Mouse (Mus musculus) splenic B cell, adult 2 months (primary cell): ENCODE results near the gene Bach2.

Source experiments
- DNase-seq: peaks from one replicate; pipeline ENCODE4 v3.0.0-alpha.2; 2011; ENCODE audit warnings: low read depth, low spot score
- H3K27me3 ChIP-seq: 2 replicates; pipeline ENCODE4 v1.6.1; 2012; ENCODE audit warnings: mild to moderate bottlenecking, low read length, moderate library complexity, mixed read lengths; ENCODE audit not compliant: control insufficient read depth, poor library complexity, insufficient read depth, severe bottlenecking
- H3K36me3 ChIP-seq: 2 replicates; pipeline ENCODE4 v1.6.1; 2012; ENCODE audit warnings: mild to moderate bottlenecking, low read length, moderate library complexity, mixed read lengths; ENCODE audit not compliant: control insufficient read depth, poor library complexity, insufficient read depth, severe bottlenecking

Gene Bach2

DNA sequence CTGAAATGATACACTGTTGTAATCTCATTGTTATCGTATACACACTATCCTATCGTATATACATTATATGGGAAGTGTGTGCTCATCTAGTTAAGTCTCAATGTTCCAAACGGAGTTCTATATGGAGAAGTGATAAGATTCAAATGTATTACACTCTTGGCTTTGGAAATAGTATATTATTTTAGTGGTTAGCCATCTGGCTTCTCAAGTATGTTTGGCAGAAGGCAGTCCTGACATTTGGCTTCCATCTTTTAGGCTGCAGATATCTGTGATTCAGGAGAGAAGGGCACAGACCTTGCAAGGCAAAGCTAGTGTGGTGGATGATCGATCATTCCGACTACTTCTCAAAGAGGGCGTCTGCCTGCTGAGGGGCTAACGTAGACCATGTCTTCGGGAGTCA, 47.8 kb downstream of the Bach2 start:
- no peaks in the 10 kb centered on the region for H3K27me3 ChIP-seq
- no peak for DNase-seq
- H3K36me3 ChIP-seq: no peaks in the 10 kb centered on the region

DNA sequence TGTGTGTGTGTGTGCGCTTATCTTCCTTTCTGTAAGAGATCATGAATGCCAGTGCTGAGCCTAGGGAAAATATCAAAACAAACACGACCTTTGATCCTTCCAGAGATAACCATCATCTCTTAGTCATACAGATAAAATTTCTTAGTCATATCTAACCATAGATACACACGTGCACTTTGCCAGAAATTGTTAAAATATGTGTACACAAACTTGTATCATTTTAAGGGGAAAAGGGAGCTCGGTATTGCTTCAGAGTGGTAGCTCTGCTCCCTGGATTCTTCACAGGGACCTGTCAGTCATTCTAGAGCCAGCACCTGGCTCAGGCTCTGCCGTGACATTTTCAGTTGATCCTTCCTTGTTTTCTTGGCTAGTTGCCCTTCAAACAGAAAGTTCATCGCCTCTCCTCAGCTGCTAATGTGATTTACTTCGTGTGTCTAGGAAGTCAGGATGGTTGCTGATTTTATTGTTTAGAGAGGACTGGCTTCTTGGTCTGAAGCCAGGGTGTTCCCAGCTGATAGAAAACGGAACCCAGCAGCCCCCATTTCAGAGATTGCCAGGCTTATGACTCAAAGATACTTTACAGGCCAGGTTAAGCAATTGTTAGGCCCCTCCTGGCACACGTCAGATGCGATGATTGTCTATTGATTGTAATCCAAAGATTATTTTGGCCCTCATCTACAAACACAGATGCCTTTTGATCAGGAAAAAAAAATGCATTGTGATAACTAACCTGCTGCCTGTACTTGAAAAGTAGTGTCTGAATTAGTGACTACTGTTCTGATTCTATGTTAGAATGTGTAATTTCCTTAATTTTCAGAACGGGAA, 49.6 kb downstream of the Bach2 start:
- no peaks in the 10 kb centered on the region for H3K27me3 ChIP-seq
- no peak for DNase-seq

DNA sequence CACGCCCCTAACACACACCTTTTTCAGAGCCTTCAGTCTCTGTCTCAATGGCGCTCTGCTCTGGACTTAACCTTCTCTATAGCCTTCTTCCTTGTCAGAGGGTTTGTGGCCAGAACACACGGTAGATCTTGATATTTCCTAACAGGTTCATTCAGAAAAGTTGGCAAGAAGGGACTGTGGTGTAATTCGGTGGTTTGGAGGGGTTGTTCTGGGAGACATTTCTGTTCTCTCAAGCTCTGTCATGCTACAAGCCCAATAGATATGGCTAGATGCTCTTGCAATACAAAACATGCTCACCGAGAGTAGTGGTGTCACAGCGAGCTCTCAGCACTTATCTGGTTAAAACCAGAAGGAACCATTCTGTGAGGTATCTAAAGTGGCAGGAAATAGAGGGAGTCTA, 51.2 kb downstream of the Bach2 start:
- Histone ChIP-seq H3K27me3 (no peaks in the 10 kb centered on the region), H3K36me3 (no peaks in the 10 kb centered on the region)
- no peak for DNase-seq

More for the DNA sequence above, 49.6 kb downstream of the Bach2 start:
- H3K36me3 ChIP-seq: no peaks in the 10 kb centered on the region

DNA sequence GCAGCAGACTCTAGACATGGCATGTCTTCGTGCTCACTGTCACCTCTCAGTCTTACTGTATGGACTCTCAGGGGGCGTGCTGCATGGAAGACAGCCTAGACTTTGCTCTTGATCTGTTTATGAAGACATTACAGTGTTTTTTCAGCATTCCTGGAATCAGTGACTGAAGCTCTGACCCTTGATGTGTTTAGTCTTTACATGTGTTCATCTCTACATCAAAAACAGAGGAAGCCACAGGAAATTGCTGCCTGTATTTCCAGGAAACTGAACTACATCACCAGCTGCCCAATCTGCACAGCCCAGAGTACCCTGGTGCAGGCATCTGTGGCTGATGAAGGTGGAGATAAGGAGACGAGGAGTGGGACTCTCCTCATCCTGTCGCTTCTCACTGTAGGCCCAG, 52.8 kb downstream of the Bach2 start:
- DNase-seq: no peak
- 0 out of 2 replicates have a peak, but pooled peaks cover 2% of the 10 kb centered on the region for H3K36me3 ChIP-seq
- H3K27me3 ChIP-seq: no peaks in the 10 kb centered on the region

DNA sequence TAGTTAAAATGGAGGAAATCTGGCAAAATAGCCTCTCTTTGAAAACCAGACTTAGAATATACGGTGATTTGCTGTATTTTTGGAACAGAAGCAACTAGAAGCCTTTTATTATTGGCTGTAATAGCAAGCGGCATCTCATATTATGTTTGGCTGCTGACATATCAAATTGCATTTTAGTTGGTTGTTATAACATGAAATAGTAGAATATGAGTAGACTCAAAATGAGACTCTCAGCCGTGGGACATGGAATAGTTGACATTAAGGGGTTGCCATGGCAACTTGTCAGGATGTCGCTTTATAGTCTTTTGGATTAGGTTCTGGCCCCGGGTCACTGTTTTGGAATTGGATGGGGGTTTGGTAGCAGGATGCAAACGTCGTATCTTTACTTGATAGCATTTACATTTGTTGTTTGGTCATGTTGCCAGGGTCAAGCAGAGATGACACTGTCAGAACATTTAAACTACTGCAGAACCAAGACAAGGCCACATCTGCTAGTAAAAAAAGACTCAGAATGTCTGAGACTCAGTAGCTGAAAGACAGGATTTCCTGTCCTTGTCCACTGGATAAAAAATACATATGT, 55.2 kb downstream of the Bach2 start:
- no peak for DNase-seq
- H3K27me3 ChIP-seq: no peaks in the 10 kb centered on the region
- H3K36me3 ChIP-seq: peaks cover 2% of the 10 kb centered on the region; the same call in 1 of the 2 replicates

DNA sequence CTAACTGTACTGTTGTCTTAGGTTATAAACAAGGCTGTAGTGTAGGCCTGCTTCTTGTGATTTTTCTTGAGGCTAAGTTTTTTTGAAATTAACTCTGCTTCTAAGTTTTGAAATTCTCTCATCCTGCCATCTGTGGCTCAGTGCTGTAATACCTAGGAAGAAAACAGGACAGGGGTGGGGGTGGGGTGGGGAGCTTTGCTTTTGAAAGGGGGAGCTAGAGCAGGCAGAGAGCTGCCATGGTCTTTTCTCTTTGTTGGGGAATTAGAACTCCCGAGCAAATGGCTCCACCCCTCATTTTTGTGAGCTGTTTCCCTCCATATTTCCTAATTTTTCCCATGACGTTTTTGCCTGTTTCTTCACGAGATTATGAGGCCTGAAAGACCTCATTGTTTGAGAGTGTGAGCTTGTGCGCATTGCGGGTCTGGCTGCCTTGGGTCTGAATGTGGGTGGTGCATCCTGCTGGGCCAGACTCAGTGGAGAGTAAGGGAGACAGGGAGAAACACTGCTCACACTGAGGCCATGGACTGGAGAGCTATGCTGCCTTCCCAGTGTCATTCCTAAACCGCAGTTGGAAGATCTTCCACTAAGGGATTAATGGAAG, 58.6 kb downstream of the Bach2 start:
- Histone ChIP-seq H3K27me3 (no peaks in the 10 kb centered on the region), H3K36me3 (peaks cover 2% of the 10 kb centered on the region; the same call in 1 of the 2 replicates)
- DNase-seq: no peak

DNA sequence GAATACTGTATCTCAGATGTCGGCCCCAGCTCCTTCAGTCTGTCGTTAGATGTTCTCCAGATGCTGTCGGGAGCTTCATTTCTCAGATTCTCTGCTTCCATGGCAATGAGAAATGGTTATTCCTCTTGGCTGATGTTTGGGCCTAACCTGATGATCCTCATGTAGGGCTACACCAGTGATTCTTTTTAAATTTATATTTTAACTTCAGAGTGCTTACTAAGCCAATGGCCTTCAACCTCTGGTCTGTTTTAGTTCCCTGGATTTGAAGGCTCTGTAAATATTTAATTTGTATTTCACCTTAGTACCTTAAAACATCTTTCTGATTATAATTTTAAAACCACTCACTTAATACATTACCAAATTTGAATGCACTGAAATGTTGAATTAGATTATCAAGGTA, 60.6 kb downstream of the Bach2 start:
- no peak for DNase-seq
- Histone ChIP-seq H3K36me3 (peaks cover 2% of the 10 kb centered on the region; the same call in 1 of the 2 replicates), H3K27me3 (no peaks in the 10 kb centered on the region)

DNA sequence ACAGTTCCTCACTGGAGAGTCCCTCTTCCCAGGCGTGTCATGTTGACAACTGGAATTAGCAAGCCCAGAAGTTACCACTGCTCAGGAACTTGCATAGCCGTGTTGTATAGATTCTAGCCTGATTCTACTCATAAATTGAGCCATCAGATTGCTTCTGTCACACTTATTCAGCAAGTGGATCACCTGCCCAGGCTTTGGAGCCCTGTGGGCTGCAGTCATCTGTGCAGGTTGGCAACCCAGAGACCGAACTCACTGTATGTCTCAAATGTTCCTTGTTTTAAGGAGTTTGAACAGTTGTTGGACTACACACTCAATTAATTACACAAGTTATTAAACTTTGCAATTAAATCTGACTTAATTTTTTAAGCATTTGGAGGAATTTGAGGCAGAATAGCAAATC, 61.4 kb downstream of the Bach2 start:
- peaks cover 3% of the 10 kb centered on the region for H3K36me3 ChIP-seq
- no peaks in the 10 kb centered on the region for H3K27me3 ChIP-seq
- no peak for DNase-seq

DNA sequence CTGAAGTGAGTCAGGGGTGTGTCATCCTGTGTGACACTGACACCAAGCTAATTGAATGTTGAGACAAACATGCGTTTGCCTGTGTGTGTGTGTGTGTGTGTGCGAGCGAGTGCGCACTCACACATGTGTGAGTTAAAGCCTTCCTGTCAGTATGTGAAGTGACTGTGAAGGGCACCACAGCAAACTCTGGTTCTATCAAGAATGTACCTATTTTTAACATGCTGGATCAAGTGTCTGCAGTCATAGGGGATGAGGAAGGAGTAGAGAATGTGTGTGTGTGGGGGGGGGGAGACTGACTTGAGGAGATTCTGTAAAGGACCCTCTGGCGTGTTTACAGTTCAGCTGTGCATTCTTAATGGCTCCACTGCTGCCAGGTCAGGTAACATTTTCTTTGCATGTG, 64.1 kb downstream of the Bach2 start:
- Histone ChIP-seq H3K36me3 (peaks cover 4% of the 10 kb centered on the region), H3K27me3 (no peaks in the 10 kb centered on the region)
- DNase-seq: no peak

DNA sequence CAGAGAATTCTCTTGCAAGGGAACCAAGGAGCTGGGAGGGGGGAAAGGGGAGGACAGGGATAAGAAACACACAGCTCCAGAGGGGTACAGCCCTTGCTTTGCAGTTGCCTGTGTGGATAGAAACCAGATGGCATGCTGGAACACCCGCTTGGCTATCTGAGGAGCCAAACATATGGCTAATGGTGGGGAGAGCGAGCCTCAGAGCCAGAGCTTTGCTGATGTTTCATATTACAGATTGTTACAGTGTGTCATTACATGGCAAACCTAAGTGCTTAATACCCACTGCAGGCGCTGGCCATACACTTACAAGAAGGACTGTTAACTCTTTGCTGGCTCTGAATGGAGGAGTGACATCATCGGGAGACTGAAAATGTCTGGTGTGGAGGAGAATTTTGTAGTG, 64.5 kb downstream of the Bach2 start:
- DNase-seq: no peak
- H3K36me3 ChIP-seq: peaks cover 4% of the 10 kb centered on the region
- no peaks in the 10 kb centered on the region for H3K27me3 ChIP-seq

DNA sequence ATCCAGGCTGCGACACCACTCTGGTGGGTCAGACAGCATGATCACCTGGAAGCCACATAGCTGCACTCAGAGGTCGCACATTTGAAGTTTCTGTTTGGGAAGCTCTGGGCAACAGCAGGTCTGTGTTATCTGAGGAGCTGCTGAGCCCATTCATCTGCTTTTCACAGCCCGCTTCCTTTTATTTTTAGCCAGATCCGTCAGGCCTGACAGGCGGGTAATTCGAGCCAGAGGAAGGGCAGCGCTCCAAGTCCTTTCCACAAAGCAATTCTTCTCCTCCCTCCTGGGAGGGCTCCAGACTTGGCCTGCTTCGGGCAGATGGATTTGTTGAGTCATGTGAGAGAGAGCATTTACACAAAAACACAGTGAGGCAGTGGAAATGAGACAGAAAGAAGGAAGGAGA, 65.1 kb downstream of the Bach2 start:
- DNase-seq: peak; percentile 33
- Histone ChIP-seq H3K27me3 (no peaks in the 10 kb centered on the region), H3K36me3 (peaks cover 4% of the 10 kb centered on the region)

DNA sequence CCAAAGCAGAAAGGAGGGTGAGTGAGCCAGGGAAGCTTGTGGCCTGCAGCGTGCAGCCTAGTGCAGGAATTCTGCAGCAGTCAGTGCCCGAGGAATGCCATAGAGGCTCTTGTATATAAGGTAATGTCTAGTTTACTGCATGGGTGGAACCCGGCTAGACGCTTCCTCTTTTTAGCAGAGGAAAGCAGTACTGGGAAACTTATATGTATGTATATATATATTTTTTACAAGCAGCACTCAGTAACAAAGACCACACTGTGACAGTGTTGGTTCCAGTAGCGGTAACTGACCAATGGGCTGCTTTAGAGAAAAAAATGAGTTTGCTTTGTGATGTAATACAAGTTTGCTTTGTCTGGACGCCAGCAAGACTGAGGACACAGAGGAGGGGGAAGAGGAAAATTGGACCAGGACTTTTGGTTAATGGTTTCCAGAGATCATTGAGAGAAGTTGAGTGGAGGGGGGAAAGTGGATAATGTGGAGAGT, 65.7 kb downstream of the Bach2 start:
- Histone ChIP-seq H3K27me3 (no peaks in the 10 kb centered on the region), H3K36me3 (peaks cover 4% of the 10 kb centered on the region)
- peak; percentile 68 for DNase-seq

DNA sequence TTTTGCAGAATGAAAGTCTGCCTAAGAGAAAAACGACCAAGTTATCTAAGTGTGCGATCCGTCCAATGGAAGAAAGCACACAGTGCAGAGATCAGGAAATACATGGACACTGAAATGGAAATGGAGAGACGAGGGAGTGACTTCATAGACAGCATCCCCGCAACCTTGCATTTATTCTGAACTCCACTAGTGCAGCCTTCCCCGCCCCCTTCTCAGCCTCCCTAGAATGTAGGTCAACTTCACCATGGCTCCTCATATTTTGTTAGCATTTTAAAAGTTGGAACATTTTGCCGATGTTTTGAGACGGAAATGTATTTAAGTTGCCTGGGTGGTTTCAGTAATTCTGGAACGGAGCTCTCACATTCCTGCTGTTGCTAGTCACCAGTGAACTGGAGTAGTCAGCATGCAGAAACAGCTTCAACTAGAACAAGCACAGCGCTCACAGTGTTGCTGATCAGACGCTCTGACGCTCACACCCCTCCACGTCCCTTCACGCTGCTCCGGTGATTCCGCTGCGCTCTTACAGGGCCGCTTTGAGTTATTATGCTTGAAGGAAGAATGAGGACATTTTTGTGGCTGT, 66.5 kb downstream of the Bach2 start:
- peaks cover 4% of the 10 kb centered on the region for H3K36me3 ChIP-seq
- no peaks in the 10 kb centered on the region for H3K27me3 ChIP-seq
- DNase-seq: no peak

DNA sequence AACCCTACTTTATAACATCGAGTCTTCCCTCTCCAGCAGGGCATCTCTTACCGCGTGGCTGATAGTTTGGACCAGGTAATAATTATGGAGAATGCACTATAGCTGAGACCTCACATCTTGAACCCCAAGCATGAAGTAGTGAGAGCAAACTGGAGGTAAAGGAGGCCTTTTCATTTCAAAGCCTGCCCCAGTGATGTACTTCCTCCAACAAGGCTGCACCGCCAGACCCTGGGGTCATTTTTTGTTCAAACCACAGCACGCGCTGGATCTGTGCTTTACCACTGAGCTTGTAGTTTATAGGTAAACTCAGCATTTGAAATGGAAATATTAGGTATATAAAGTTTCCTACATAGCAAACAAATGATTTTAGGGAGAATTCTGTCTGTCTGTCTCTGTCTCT, 67.1 kb downstream of the Bach2 start:
- no peaks in the 10 kb centered on the region for H3K27me3 ChIP-seq
- H3K36me3 ChIP-seq: peaks cover 4% of the 10 kb centered on the region
- no peak for DNase-seq
